Mouse (Mus musculus): Measurements from ENCODE around the gene Pgm5. TPM values are rescaled to one million over a fixed set of nuclear protein-coding genes. Genes with fewer than 3 reads are reported as not detected.
A peak's percentile ranks its signal among the peaks of the same experiment; 100 is the strongest.
"Not testable (repeated sequence)": the region's sequence is repeated elsewhere in the genome, so short reads cannot be mapped to it uniquely, and the experiment has no call there.

The Pgm5 gene
- polyA plus RNA-seq, 1 experiment from 2014 or later, result 1.8 TPM

DNA sequence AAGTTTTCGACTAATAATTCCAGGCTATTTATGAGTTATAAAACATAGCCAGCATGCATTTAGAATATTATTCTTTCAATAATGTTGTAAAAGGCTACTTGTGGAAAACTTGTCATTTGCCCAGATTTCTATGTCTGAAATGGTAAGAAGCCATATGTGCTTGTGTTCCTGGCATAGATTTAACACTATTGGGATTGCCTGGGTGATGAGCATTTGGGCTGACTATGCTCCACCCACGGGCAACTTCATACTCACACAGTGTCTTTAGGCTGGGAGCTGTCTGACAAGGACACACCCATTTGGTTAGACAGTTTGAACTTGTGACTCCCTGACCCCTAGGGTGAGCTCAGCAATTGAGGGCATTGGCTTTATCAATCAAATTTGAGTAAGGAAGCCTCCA lies 157.3 kb downstream of the Pgm5 start:
- Histone ChIP-seq H3K4me3 (ENCODE audit: low read length) (no peak overlapping the region), H3K4me2 (replicated peaks; ENCODE audit: low read depth, low read length) (no peak overlapping the region), H3K27me3 (ENCODE audit: control insufficient read depth, insufficient read depth, low read length) (no peaks in the 10 kb centered on the region), H3K27ac (ENCODE audit: low read depth, low read length) (no peak overlapping the region), H3K4me1 (ENCODE audit: control insufficient read depth, insufficient read depth, low read length) (no peaks in the 10 kb centered on the region; the same call in none of the 2 replicates), H3K36me3 (ENCODE audit: control insufficient read depth, insufficient read depth, low read length) (no peaks in the 10 kb centered on the region), H3K9me3 (ENCODE audit: control insufficient read depth, low read length) (no peaks in the 10 kb centered on the region), H3K9ac (ENCODE audit: low read depth, low read length) (no peak overlapping the region)
- no peak for ATAC-seq (ENCODE audit: low FRiP score, low TSS enrichment)
- 77% methylated on average over 2 of the region's 2 CpGs for WGBS

DNA sequence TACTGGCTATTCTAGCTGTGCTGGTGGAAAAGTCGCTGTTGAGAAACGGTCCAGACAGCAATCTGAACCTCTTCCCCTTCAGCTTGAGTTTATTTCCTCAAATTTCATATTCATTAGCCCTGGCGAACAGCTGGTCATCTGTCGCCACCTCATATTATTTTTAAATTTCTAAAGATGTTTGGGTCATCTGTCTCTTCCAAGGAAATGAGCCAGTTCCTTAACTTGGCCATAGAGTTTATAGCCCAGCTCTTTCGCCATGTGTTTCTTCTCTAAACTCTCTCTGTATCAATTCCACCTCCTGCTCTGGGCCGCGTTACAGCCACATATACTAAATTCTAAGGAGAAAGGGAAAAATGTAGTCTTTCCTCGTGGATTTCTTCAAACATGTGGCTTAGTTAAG lies 158.0 kb downstream of the Pgm5 start:
- WGBS, result 54% methylated on average over 8 of the region's 8 CpGs
- H3K27ac ChIP-seq (ENCODE audit: low read depth, low read length), result no peak overlapping the region
- no peak overlapping the region for H3K9ac ChIP-seq (ENCODE audit: low read depth, low read length)
- H3K4me1 ChIP-seq (ENCODE audit: control insufficient read depth, insufficient read depth, low read length), result no peaks in the 10 kb centered on the region; the same call in none of the 2 replicates
- H3K4me2 ChIP-seq (replicated peaks; ENCODE audit: low read depth, low read length), result no peak overlapping the region
- no peaks in the 10 kb centered on the region for H3K9me3 ChIP-seq (ENCODE audit: control insufficient read depth, low read length)
- ATAC-seq (ENCODE audit: low FRiP score, low TSS enrichment), result no peak
- no peaks in the 10 kb centered on the region for H3K36me3 ChIP-seq (ENCODE audit: control insufficient read depth, insufficient read depth, low read length)
- H3K27me3 ChIP-seq (ENCODE audit: control insufficient read depth, insufficient read depth, low read length), result no peaks in the 10 kb centered on the region
- no peak overlapping the region for H3K4me3 ChIP-seq (ENCODE audit: low read length)

- not testable (repeated sequence) for H3K4me2 ChIP-seq (replicated peaks; ENCODE audit: low read depth, low read length); H3K27me3 ChIP-seq (ENCODE audit: control insufficient read depth, insufficient read depth, low read length); H3K36me3 ChIP-seq (ENCODE audit: control insufficient read depth, insufficient read depth, low read length); H3K4me1 ChIP-seq (ENCODE audit: control insufficient read depth, insufficient read depth, low read length); H3K9ac ChIP-seq (ENCODE audit: low read depth, low read length); H3K27ac ChIP-seq (ENCODE audit: low read depth, low read length); H3K9me3 ChIP-seq (ENCODE audit: control insufficient read depth, low read length); ATAC-seq (ENCODE audit: low FRiP score, low TSS enrichment); H3K4me3 ChIP-seq (ENCODE audit: low read length)
- 64% methylated on average over 1 of the region's 1 CpGs for WGBS
These were observed 158.5 kb downstream of the Pgm5 start for GRCm38 (mm10) chr19:24703168-24703567.

DNA sequence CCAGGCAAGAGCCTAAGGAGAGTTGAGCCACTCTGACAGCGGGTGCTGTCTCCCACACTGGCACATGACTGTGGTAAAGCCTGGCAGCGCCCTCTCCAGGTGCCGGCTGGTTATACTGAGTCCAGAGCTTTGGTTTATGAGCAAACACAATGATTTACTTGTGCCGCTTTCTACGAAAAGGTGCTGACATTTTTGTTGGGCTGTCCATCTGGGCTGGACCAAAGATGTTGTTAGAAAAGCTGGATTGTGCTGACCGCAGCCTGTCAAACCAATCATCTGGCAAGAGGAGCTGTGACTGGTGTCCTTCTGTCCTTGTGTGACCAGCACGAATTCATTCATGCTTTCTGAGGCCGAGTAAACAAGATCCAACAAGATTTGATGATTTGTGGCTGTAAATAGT lies 159.9 kb downstream of the Pgm5 start:
- no peaks in the 10 kb centered on the region for H3K36me3 ChIP-seq (ENCODE audit: control insufficient read depth, insufficient read depth, low read length)
- H3K9ac ChIP-seq (ENCODE audit: low read depth, low read length), result no peak overlapping the region
- peaks cover 6% of the 10 kb centered on the region for H3K4me1 ChIP-seq (ENCODE audit: control insufficient read depth, insufficient read depth, low read length)
- no peak for ATAC-seq (ENCODE audit: low FRiP score, low TSS enrichment)
- H3K27ac ChIP-seq (ENCODE audit: low read depth, low read length), result no peak overlapping the region
- no peak overlapping the region for H3K4me2 ChIP-seq (replicated peaks; ENCODE audit: low read depth, low read length)
- no peak overlapping the region for H3K4me3 ChIP-seq (ENCODE audit: low read length)
- H3K9me3 ChIP-seq (ENCODE audit: control insufficient read depth, low read length), result no peaks in the 10 kb centered on the region
- WGBS, result 60% methylated on average over 8 of the region's 8 CpGs
- H3K27me3 ChIP-seq (ENCODE audit: control insufficient read depth, insufficient read depth, low read length), result no peaks in the 10 kb centered on the region

GRCm38 (mm10) chr19:24700664-24701063 lies 161.0 kb downstream of the Pgm5 start:
- Histone ChIP-seq H3K4me2 (replicated peaks; ENCODE audit: low read depth, low read length) (no peak overlapping the region), H3K4me3 (ENCODE audit: low read length) (no peak overlapping the region), H3K27ac (ENCODE audit: low read depth, low read length) (no peak overlapping the region), H3K36me3 (ENCODE audit: control insufficient read depth, insufficient read depth, low read length) (no peaks in the 10 kb centered on the region), H3K9me3 (ENCODE audit: control insufficient read depth, low read length) (no peaks in the 10 kb centered on the region), H3K9ac (ENCODE audit: low read depth, low read length) (no peak overlapping the region), H3K27me3 (ENCODE audit: control insufficient read depth, insufficient read depth, low read length) (no peaks in the 10 kb centered on the region), H3K4me1 (ENCODE audit: control insufficient read depth, insufficient read depth, low read length) (peaks cover 6% of the 10 kb centered on the region)
- no peak for ATAC-seq (ENCODE audit: low FRiP score, low TSS enrichment)
- WGBS, result 87% methylated on average over 5 of the region's 5 CpGs

DNA sequence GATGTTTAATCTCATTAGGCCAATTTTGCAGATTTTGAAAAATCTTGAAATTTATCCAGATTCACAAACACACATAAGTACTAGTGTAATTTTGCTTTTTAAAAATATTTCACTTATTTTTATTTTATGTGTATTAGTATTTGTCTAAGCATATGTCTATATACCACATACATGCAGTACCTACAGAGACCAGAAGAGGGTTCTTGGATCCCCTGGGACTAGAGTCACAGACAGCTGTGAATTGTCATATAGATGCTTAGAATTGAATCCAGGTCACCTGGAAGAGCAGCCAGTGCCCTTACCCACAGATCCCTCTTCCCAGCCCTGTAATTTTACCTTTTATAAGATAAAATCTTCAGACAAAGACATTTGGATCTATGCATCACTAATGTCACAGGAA lies 161.7 kb downstream of the Pgm5 start:
- ATAC-seq (ENCODE audit: low FRiP score, low TSS enrichment), result no peak
- Histone ChIP-seq H3K4me2 (replicated peaks; ENCODE audit: low read depth, low read length) (no peak overlapping the region), H3K4me1 (ENCODE audit: control insufficient read depth, insufficient read depth, low read length) (peaks cover 6% of the 10 kb centered on the region)

GRCm38 (mm10) chr19:24699196-24699595 lies 162.5 kb downstream of the Pgm5 start:
- ATAC-seq (ENCODE audit: low FRiP score, low TSS enrichment), result no peak
- 44% methylated on average over 3 of the region's 3 CpGs for WGBS
- Histone ChIP-seq H3K4me1 (ENCODE audit: control insufficient read depth, insufficient read depth, low read length) (peaks cover 6% of the 10 kb centered on the region), H3K4me3 (ENCODE audit: low read length) (no peak overlapping the region), H3K4me2 (replicated peaks; ENCODE audit: low read depth, low read length) (no peak overlapping the region), H3K9me3 (ENCODE audit: control insufficient read depth, low read length) (no peaks in the 10 kb centered on the region), H3K27me3 (ENCODE audit: control insufficient read depth, insufficient read depth, low read length) (no peaks in the 10 kb centered on the region), H3K9ac (ENCODE audit: low read depth, low read length) (no peak overlapping the region), H3K27ac (ENCODE audit: low read depth, low read length) (peak overlapping the region; percentile 51; the same call in 1 of the 2 replicates), H3K36me3 (ENCODE audit: control insufficient read depth, insufficient read depth, low read length) (no peaks in the 10 kb centered on the region)

More for the DNA sequence above, 161.7 kb downstream of the Pgm5 start:
- H3K9ac ChIP-seq (ENCODE audit: low read depth, low read length), result no peak overlapping the region
- H3K27me3 ChIP-seq (ENCODE audit: control insufficient read depth, insufficient read depth, low read length), result no peaks in the 10 kb centered on the region
- H3K9me3 ChIP-seq (ENCODE audit: control insufficient read depth, low read length), result no peaks in the 10 kb centered on the region
- no peak overlapping the region for H3K4me3 ChIP-seq (ENCODE audit: low read length)
- H3K27ac ChIP-seq (ENCODE audit: low read depth, low read length), result no peak overlapping the region
- no peaks in the 10 kb centered on the region for H3K36me3 ChIP-seq (ENCODE audit: control insufficient read depth, insufficient read depth, low read length)

- Histone ChIP-seq H3K36me3 (ENCODE audit: control insufficient read depth, insufficient read depth, low read length) (no peaks in the 10 kb centered on the region), H3K4me2 (replicated peaks; ENCODE audit: low read depth, low read length) (no peak overlapping the region), H3K9ac (ENCODE audit: low read depth, low read length) (no peak overlapping the region), H3K4me3 (ENCODE audit: low read length) (no peak overlapping the region), H3K9me3 (ENCODE audit: control insufficient read depth, low read length) (no peaks in the 10 kb centered on the region), H3K27ac (ENCODE audit: low read depth, low read length) (peak overlapping the region; percentile 51; the same call in 1 of the 2 replicates), H3K4me1 (ENCODE audit: control insufficient read depth, insufficient read depth, low read length) (peaks cover 6% of the 10 kb centered on the region), H3K27me3 (ENCODE audit: control insufficient read depth, insufficient read depth, low read length) (no peaks in the 10 kb centered on the region)
- ATAC-seq (ENCODE audit: low FRiP score, low TSS enrichment), result peak; percentile 45; the same call in 1 of the 2 replicates
- WGBS, result 12% methylated on average over 5 of the region's 5 CpGs
These were observed 163.0 kb downstream of the Pgm5 start for GRCm38 (mm10) chr19:24698651-24699050.

GRCm38 (mm10) chr19:24697946-24698345 lies 163.7 kb downstream of the Pgm5 start:
- Histone ChIP-seq H3K9me3 (ENCODE audit: control insufficient read depth, low read length) (no peaks in the 10 kb centered on the region), H3K4me2 (replicated peaks; ENCODE audit: low read depth, low read length) (no peak overlapping the region), H3K36me3 (ENCODE audit: control insufficient read depth, insufficient read depth, low read length) (no peaks in the 10 kb centered on the region), H3K27ac (ENCODE audit: low read depth, low read length) (peak overlapping the region; percentile 51; the same call in 1 of the 2 replicates), H3K9ac (ENCODE audit: low read depth, low read length) (no peak overlapping the region), H3K4me1 (ENCODE audit: control insufficient read depth, insufficient read depth, low read length) (peaks cover 6% of the 10 kb centered on the region), H3K4me3 (ENCODE audit: low read length) (no peak overlapping the region), H3K27me3 (ENCODE audit: control insufficient read depth, insufficient read depth, low read length) (no peaks in the 10 kb centered on the region)
- no peak for ATAC-seq (ENCODE audit: low FRiP score, low TSS enrichment)
- WGBS, result 75% methylated on average over 1 of the region's 1 CpGs
